Mouse (Mus musculus): ENCODE results near the gene Ncapd2.

Gene Ncapd2

DNA sequence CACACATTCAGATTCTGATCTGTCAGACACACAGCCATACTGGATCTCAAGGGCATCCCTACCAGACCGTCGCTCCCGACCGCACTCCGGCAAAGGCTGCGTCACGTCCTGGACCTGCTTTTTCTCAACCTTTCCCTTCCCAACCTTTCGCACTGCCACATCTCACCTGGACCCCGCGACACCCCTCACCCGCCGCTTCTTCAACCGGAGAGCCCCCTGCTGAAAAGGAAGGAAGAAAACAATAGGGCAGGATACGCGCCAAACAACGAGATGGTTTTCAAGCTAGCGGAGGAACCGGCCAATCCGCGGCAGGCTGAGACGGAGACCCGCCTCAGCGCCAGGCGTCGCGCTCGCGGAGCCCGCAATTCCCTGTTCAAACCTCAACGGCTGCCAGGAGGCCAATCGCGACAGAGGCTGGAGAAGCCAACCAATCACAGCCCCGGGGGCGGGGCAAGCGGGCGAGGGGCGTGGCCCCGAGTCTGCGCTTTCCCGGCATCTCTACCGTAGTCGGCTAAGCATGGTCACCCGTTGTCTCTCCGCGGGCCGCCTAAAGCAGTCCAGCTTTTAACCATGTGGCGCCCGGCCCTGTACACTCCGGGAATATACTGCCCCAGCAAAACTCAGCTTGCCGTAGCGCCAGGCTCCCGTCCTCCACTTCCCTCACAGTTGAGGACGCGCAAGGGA is at the start of gene Ncapd2, which contains the start of gene Mrpl51:
Gene Ncapd2, minus strand, starts transcription at position 370 of the 684 bp plus-strand sequence.
Gene Mrpl51, plus strand, starts transcription at position 470 of the 684 bp plus-strand sequence.
- in situ Hi-C loops (cut with MboI; ENCODE audit: low pct_unique_long_range_greater_than_20kb in 1 of 2, low sequenced_read_pairs in 2 of 2, unreplicated experiment in 1 of 2), result no loop called here

DNA sequence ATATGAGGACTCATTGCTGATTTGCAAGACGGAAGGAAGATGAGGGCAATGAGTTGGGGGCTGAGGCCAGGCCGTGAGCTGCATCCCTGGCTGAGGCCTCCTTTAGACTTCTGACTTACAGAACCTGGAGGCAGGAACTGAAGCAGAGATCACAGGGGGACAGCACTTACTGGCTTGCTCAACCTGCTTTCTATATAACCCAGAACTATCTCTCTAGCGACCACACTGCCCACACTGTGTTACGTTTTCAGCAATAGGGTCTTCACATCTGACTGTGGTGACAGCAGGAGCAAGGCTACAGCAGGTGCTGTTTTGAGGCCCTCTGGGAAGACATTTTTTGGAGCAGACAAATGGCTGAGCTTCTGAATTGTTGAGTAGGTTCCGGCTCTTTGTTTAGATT is 49.1 kb upstream of the Ncapd2 start:
- in situ Hi-C loops (cut with MboI; ENCODE audit: low pct_unique_long_range_greater_than_20kb in 1 of 2, low sequenced_read_pairs in 2 of 2, unreplicated experiment in 1 of 2), result no loop called here

DNA sequence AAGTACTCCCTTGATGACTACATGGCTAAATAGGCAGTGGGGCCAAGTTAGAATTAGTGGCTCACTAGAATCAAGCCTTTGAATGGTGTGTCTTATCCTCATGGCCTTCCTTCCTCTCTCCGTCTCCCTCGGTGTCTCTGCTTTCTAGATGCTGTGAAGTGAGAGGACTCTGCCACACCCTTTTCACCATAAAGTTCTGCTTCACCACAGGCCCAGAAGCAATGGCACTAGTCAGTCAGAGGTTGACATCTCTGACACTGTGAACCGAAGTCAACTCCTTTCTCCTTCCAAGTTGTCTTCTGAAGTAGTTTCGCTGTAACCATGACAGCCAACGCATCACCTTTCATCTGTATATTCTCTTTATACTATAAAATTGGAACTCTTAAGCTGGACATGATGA is 48.0 kb upstream of the Ncapd2 start:
- in situ Hi-C loops (cut with MboI; ENCODE audit: low pct_unique_long_range_greater_than_20kb in 1 of 2, low sequenced_read_pairs in 2 of 2, unreplicated experiment in 1 of 2), result no loop called here

DNA sequence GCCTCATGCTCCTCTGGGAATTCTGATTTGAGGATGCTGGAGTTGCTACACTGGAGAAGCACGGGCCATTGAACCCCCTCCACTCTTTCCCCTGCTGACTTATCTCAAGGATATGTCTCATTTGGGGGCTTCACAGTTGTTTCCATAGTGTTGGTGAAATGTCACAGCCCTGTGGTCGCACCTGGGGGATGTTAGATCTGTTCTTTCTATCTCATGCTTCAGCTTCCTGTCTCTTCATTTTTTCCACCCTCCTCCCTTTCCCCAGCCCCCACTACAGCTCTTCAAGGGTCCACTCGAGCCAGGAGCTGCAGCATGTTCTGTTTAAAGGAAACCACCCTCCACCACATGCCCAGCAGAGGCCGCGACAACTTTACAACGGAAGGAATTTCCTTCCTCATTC is 46.9 kb upstream of the Ncapd2 start:
- in situ Hi-C loops (cut with MboI; ENCODE audit: low pct_unique_long_range_greater_than_20kb in 1 of 2, low sequenced_read_pairs in 2 of 2, unreplicated experiment in 1 of 2), result no loop called here

DNA sequence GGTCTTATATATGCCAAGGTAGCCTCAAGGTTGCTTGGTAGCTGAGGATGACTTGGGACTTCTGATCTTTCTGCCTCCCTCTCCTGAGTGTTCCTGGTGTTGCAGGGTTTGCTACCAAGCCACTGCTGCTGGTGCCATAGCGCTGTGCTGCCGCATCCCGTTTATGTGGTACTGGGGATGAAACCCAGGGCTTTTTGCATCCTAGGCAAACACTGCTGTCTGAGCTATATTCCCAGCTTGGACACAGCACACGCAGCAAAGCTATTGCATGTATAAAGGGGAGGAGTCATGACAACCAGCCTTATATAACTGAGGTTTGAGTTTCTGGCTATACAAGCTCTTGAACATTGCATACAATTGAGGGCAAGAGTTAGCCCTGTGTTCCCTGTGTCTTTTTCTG is 45.9 kb upstream of the Ncapd2 start:
- in situ Hi-C loops (cut with MboI; ENCODE audit: low pct_unique_long_range_greater_than_20kb in 1 of 2, low sequenced_read_pairs in 2 of 2, unreplicated experiment in 1 of 2), result no loop called here

DNA sequence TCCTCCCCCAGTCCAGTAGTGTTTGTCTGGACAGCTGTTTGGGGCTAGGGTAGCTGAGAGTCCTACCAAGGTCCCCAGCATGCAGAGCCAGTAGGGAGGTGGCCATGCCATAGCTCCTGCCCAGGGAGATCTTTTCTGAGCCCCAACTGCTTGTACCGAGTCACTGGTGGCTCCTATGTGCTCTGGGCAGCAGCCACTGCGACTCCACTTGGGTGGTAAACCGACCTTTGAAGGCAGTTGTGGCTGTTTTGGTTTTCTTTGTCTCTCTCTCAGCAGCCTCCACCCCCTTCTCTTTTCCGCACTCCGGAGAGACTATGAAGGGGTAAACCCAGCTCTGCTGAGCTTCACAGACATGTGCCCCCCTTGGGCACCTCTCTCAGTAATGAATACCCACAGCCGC is 45.3 kb upstream of the Ncapd2 start, which contains the start of gene Cd27:
Gene Cd27, minus strand, starts transcription at position 229 of the 400 bp plus-strand sequence.
- in situ Hi-C loops (cut with MboI; ENCODE audit: low pct_unique_long_range_greater_than_20kb in 1 of 2, low sequenced_read_pairs in 2 of 2, unreplicated experiment in 1 of 2), result no loop called here

DNA sequence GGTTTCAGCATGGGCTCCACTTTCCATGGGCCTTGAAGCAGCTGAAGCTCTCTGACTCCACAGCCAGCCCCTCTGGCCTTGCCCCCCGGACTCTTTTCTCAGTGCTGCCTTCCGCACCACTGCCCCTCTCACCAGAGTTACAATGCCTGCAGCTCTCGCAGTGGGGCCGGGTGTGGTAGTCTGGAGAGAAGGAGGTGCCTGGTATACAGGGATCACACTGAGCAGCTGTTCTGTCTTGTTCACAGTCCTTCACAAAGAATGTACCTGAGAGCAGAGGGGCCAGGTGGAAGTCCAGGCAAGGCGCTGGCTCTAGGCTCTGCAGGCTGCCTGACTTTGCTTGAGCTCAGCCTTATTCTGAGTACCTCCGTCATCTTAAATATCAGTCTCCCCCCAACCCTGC is 44.8 kb upstream of the Ncapd2 start:
- in situ Hi-C loops (cut with MboI; ENCODE audit: low pct_unique_long_range_greater_than_20kb in 1 of 2, low sequenced_read_pairs in 2 of 2, unreplicated experiment in 1 of 2), result no loop called here

DNA sequence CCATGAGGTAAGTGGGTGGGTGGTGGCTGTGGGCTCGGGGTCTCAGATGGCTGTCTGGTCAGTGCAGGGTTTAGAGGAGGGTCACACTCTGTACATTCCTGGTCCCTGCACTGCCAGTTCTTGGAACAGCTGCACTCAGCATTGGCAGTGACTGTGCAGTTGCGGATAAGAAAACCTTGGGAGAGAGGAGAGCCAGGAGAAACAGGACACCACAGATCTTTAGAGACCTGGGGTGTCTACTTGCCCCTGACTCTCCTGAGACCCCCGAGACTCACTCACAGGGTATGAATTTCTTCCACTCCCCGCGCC is 43.0 kb upstream of the Ncapd2 start:
- in situ Hi-C loops (cut with MboI; ENCODE audit: low pct_unique_long_range_greater_than_20kb in 1 of 2, low sequenced_read_pairs in 2 of 2, unreplicated experiment in 1 of 2), result no loop called here

DNA sequence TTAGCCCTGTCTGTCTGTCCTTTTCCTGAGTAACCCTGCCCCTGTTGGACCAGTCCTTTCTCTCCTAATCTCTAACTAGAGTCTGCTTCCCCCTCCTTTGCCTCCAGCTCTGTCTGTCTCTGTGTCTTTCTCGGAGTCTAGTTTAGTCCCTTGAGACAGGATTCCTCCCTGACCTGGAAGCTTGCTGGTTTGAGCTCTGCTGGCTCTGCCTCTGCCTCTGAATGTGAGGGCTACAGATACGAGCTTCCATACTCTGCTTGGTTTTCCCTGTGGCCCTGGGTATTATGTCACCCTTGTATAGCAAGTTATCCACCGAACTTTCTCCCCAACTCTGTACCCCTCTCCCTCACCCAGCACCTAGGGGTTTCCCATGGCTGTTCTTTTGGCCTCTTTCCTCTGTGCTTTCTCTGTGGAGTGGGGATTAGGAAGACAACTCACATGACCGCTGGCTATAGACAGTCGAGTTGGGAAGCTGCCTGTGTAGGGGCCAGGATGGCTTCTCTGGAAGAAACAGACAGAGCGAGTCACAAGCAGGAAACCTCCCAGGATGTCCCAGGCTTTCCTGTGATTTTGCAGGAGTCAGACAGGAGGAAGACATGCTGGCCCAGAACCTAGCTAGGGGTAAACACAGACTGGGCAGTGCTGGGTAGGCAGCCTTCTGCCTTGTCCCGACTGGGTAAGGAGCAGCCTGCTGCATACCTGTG is 42.5 kb upstream of the Ncapd2 start:
- in situ Hi-C loops (cut with MboI; ENCODE audit: low pct_unique_long_range_greater_than_20kb in 1 of 2, low sequenced_read_pairs in 2 of 2, unreplicated experiment in 1 of 2), result no loop called here

DNA sequence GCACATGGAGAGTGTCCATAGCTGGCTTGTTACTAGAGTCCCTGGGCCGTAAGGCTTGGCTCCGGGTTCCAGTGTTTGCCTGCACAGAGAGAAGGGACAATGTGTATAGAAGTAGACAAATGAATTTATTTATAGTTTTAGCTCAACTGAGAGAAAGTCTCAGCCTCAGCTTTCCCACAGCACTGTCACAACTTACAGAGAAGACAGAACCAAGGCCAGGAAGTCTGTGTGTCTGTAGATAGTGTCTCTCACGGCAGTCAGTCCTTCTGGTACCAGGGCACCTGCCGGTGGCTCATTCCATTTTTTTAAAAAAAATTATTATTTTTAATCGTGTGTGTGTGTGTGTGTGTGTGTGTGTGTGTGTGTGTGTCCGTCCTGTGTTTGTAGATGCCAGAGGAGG is 41.0 kb upstream of the Ncapd2 start:
- in situ Hi-C loops (cut with MboI; ENCODE audit: low pct_unique_long_range_greater_than_20kb in 1 of 2, low sequenced_read_pairs in 2 of 2, unreplicated experiment in 1 of 2), result no loop called here

DNA sequence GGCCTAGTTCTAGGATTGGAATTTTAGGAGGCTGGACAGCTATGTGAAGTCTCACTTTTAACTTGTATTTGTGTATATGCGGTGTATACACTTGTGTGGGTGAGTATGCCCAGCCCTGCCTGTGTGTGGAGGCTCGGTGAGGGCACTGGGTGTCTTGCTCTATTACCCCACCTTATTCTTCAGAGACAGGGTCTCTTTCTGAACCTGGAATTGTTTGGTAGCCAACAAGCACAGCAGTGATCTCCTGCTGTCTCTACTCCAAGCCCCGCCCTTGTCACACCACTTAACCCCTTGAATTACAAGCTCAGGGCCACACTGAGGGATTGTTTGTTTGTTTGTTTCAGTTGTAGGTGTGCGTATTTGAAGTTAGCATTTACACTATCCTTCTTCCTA is 40.5 kb upstream of the Ncapd2 start:
- in situ Hi-C loops (cut with MboI; ENCODE audit: low pct_unique_long_range_greater_than_20kb in 1 of 2, low sequenced_read_pairs in 2 of 2, unreplicated experiment in 1 of 2), result no loop called here

DNA sequence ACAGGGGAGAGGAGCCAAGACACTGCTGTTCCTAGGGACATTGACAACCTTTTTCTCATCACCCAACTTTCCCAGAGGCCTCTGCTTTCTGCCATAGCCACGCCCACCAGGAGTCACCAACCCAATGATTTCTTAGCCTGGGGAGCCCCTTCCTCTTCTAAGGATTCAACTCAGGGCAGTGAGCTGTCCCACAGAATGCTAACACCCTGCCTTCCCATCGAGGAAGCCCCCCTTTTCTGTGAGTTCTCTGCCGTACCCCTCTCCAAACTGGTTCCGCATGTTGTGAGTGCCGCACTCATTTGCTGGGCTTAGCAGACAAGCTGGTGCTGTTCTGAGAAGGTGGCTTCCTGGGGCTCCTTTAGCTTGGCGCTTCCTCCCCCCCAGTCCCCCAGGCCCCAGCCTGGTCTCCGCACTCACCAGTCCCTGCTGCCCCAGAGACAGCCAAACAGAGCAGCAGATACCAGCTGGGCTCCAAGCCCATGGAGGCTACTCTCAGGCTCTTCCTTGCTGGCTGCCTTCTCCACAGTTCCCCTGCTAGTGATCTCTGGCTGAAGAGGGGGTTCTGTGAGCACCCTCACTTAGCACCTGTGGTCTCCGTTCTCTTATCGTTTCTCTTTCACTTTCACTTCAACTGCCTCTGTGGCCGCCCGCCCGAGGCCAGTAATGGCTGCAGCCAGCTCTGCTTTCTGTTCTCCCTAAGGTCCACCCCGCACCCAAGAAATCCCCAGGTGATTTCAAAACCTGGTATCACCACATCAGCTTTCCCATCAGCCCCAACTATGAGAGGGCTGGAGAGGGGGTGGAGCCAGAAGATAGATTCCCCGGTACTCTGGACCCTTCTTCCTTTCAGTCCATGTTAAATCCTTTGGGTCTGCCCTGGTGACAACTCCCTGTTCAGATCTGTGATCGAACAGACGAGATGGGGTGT is 39.9 kb upstream of the Ncapd2 start, which contains the start of gene Tapbpl:
Gene Tapbpl, minus strand, starts transcription at position 744 of the 928 bp plus-strand sequence.
- in situ Hi-C loops (cut with MboI; ENCODE audit: low pct_unique_long_range_greater_than_20kb in 1 of 2, low sequenced_read_pairs in 2 of 2, unreplicated experiment in 1 of 2), result no loop called here

DNA sequence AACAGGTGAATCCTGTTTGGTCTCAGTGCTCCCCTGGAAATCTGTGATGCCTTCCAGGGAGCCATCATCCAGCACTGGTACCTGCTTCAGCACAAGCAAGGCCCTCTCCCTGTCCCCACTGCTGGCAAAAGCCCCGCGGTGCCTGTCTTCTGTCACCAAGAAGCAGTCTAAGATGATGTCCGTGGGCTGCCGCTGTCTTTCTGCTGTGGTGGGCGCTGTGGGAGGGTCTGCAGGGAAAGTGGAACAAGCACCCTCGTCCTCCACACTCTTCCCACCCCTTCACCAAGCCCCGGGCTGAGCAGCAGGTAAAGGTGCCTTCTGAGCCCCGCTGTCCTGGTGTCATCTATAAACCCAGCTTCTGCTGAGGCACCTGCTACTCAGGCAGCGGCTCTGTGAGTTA is 39.1 kb upstream of the Ncapd2 start:
- in situ Hi-C loops (cut with MboI; ENCODE audit: low pct_unique_long_range_greater_than_20kb in 1 of 2, low sequenced_read_pairs in 2 of 2, unreplicated experiment in 1 of 2), result no loop called here

DNA sequence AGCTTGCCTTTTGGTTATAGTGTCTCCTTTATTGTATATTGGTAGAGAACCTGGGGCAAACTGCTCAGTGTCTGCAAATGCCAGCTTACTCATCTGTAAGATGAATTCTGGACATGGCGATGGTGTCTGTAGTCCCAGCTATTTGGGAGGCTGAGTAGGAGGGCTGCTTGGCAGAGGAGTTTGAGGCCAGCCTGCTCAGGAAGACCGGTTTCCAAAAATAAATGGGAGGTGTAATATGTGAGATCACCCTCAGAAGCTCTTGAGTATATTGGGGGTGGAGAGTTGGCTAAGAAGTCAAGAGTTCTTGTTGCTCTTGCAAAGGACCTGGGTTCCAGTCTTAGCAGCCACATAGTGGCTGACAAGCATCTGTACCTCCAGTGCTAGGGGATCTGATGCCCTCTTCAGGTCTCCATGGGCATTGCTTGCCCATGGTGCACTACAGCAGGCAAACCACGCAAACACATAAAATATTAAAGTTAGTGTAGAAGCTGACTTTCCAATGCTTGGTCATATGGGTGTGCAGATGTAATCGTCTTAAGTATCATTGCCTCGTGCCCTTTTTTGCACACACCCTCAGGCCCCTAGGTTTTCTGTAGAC is 34.1 kb upstream of the Ncapd2 start:
- in situ Hi-C loops (cut with MboI; ENCODE audit: low pct_unique_long_range_greater_than_20kb in 1 of 2, low sequenced_read_pairs in 2 of 2, unreplicated experiment in 1 of 2), result no loop called here

DNA sequence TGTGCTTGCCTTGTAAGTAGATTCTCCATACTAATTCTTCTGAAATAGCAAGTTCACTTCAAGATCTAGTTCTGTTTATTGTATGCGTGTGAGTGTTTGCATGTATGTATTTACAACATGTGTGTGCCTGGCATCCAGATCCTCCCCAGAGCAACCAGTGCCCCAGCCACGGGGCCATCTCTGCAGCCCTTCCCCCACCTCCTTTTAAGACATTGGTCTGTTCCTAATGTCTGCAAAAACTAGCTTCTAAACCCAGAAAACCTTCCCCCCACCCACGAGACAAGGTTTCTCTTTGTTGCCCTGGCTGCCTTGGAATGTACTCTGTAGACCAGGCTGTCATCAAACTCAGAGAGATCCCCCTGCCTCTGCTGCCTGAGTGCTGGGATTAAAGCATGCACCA is 31.1 kb upstream of the Ncapd2 start:
- in situ Hi-C loops (cut with MboI; ENCODE audit: low pct_unique_long_range_greater_than_20kb in 1 of 2, low sequenced_read_pairs in 2 of 2, unreplicated experiment in 1 of 2), result no loop called here

DNA sequence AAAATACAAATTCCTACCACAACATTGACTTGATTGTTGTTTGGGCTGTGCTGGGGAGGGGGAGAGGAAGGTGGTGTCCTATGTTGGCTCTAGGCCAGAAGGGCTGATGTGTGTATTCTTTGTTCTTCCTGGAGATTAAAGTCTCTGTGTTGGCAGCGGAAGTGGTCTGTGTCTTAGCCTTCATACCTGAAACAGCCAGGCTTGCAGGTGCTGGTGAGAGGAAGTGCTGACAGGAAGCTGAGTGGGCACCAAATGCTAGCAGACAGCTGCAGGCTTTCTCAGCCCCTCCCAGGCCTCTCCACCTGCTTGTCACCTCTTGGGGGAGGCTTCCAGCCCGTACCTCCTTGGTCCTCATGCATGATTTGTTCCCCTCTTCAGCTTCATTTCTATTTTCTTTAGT is 30.6 kb upstream of the Ncapd2 start:
- in situ Hi-C loops (cut with MboI; ENCODE audit: low pct_unique_long_range_greater_than_20kb in 1 of 2, low sequenced_read_pairs in 2 of 2, unreplicated experiment in 1 of 2), result no loop called here

DNA sequence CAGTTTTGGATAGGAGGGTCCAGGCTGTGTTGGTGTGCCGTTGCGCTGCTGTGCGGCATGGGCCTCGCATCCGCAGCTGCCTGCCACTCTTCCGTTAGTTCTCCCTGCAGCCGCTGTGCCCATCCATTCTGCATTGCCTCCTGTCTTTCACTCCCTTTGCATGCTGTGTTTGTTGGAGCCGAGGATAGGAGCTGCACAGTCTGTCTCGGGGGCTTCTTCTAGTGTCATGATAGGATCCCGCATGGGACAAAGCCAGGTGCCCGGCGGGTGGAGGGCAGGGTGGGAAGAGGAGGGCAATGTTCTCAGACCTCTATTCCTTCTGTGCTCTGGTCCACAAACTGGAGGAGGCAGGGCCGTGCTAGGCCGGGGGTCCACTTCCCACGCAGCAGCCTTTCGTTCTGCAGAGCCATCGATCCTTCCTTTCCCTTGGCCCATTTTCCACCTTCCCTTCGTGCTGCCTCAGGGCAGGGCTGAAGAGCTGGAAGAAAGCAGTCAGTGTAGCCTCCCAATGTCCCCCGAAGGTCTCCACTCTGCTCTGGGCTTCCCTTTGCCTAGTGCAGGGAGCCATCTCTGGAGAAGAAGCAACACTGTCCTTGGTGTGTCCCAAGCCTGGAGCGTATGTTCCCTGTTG is 29.7 kb upstream of the Ncapd2 start:
- in situ Hi-C loops (cut with MboI; ENCODE audit: low pct_unique_long_range_greater_than_20kb in 1 of 2, low sequenced_read_pairs in 2 of 2, unreplicated experiment in 1 of 2), result no loop called here

DNA sequence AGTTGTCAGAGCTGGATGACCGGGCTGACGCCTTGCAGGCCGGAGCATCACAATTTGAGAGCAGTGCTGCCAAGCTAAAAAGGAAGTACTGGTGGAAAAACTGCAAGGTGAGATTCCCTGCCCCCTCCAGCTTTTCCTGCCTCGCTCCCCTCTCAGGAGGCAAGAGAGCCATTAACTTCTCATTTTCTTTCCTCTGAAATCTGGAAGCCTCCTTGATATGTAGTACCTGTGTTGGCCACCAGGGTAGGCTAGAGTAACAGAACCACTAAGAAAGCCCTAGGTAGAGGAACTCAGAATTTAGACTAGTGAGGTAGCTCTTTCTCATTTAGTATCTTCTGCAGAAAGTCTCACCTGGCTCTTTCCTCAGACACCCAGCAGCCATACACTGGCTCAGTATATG is 27.5 kb upstream of the Ncapd2 start:
- in situ Hi-C loops (cut with MboI; ENCODE audit: low pct_unique_long_range_greater_than_20kb in 1 of 2, low sequenced_read_pairs in 2 of 2, unreplicated experiment in 1 of 2), result loop anchor here in 1 of 2 experiments (5.0 kb wide), 1 partner anchor 43 kb away; no protein-coding TSS in a partner anchor

Data from mouse embryonic stem cell (cell line).